Mouse (Mus musculus) embryonic fibroblast, embryonic 13.5 days (primary cell): Measurements from ENCODE around the gene 1700057G04Rik.
"Not testable (repeated sequence)": the region's sequence is repeated elsewhere in the genome, so short reads cannot be mapped to it uniquely, and the experiment has no call there.

Source experiments
- CTCF ChIP-seq: IDR thresholded peaks from 2 replicates; pipeline ENCODE4 v1.5.1; 2011; ENCODE audit warnings: mild to moderate bottlenecking, control low read depth, low read length, moderate library complexity, borderline replicate concordance; ENCODE audit not compliant: insufficient read depth
- POLR2A ChIP-seq: IDR thresholded peaks from 2 replicates; pipeline ENCODE4 v1.6.1; 2011; ENCODE audit warnings: low read depth, mild to moderate bottlenecking, control low read depth, low read length, moderate library complexity

DNA sequence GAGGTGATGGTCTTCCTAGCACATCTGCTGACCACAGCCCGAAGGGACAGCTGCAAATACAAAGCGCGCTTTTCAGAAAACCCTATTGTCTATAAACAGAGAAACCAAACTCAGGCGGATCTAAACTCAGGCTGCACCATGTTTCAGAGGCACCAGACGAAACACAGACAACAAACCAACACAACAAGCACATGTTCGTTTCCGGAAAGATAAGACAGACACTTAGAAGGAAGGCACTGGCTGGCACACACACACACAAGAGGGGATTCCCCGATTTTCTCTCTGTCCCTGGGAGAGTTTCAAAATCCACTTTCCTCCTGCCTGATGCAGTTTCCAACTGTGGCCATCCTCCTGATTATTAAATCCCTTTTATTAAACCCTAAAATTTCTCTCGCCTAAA lies 16.8 kb downstream of the 1700057G04Rik start:
- not testable (repeated sequence) for TF ChIP-seq CTCF, POLR2A
